Mouse (Mus musculus): ENCODE results near the gene 9430007A20Rik. TPM values are rescaled to one million over a fixed set of nuclear protein-coding genes. Genes with fewer than 3 reads are reported as not detected.

The 9430007A20Rik gene
- not detected for polyA plus RNA-seq (2012; fragmentation: generic; extraction: Trizol)

DNA sequence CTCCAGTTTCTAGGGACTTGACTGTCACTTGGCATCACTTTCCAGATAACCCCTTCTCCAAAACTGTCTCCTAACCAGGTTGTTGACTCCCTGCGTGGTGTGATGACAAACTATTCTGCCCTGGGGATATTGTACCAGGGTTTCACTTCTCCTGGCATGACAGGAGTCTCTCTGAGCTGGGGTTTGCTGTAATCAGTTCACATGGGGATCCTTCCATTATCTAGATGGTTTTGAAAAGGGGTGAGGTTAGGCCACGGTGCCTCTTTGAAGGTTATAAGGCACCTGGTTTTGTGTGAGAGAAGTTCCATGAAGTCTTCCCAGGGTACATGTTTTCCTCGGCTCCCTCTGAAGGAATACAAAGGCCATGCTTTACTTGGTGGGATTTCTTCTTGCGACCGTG lies at the start of gene 9430007A20Rik:
Gene 9430007A20Rik, plus strand, starts transcription at position 301 of the 400 bp plus-strand sequence.

DNA sequence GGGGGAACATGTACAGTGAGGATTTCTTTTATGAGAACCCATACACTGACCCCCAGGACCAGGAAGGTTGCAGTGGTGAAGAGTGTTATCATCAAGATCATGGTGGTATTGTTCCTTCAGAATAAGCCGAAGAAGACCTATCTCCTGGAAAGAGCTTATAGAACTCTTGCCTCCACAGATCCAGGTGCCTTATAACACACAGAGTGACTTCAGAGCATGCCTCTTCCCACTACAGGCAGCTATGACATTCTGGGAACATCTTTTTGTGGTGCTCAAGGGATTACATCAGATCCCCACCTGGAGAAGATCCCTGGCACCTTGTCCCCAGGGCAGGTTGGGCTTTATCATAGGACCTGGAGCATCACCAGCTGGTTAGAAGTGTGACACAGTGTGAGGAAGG lies 45.4 kb downstream of the 9430007A20Rik start, which contains the start of gene Gm13124:
Gene Gm13124, minus strand, starts transcription at position 101 of the 400 bp plus-strand sequence.

Other genes starting within 250 kb of the 9430007A20Rik start
- gene Pramel5, start 239.3 kb upstream of the 9430007A20Rik start, polyA plus RNA-seq (2012; fragmentation: generic; extraction: Trizol), result not detected
- gene Gm13128, start 189.6 kb upstream of the 9430007A20Rik start, polyA plus RNA-seq (2012; fragmentation: generic; extraction: Trizol), result not detected
- gene Gm13119, start 161.9 kb upstream of the 9430007A20Rik start, polyA plus RNA-seq (2012; fragmentation: generic; extraction: Trizol), result not detected
- gene Pramef20, start 141.9 kb upstream of the 9430007A20Rik start, polyA plus RNA-seq (2012; fragmentation: generic; extraction: Trizol), result not detected
- gene Pramef12, start 111.4 kb upstream of the 9430007A20Rik start, polyA plus RNA-seq (2012; fragmentation: generic; extraction: Trizol), result not detected
- not detected for gene 1700012P22Rik, start 81.0 kb upstream of the 9430007A20Rik start, polyA plus RNA-seq (2012; fragmentation: generic; extraction: Trizol)
- not detected for gene Gm9944, start 66.5 kb upstream of the 9430007A20Rik start, polyA plus RNA-seq (2012; fragmentation: generic; extraction: Trizol)
- not detected for gene Aadacl3, start 56.1 kb upstream of the 9430007A20Rik start, polyA plus RNA-seq (2012; fragmentation: generic; extraction: Trizol)
- gene Gm13124, start 45.3 kb downstream of the 9430007A20Rik start, polyA plus RNA-seq (2012; fragmentation: generic; extraction: Trizol), result not detected
- not detected for gene Aadacl4, start 93.9 kb downstream of the 9430007A20Rik start, polyA plus RNA-seq (2012; fragmentation: generic; extraction: Trizol)
- not detected for gene Gm436, start 166.5 kb downstream of the 9430007A20Rik start, polyA plus RNA-seq (2012; fragmentation: generic; extraction: Trizol)
- gene Gm13178, start 201.6 kb downstream of the 9430007A20Rik start, polyA plus RNA-seq (2012; fragmentation: generic; extraction: Trizol), result not detected

All from C3H10T1/2 (cell line).